Mouse (Mus musculus): ENCODE data around the gene Miga1. TPM values are rescaled to one million over a fixed set of nuclear protein-coding genes. Genes with fewer than 3 reads are reported as not detected.

Miga1 gene
- polyA plus RNA-seq, 1 experiment, result 15.4 TPM

DNA sequence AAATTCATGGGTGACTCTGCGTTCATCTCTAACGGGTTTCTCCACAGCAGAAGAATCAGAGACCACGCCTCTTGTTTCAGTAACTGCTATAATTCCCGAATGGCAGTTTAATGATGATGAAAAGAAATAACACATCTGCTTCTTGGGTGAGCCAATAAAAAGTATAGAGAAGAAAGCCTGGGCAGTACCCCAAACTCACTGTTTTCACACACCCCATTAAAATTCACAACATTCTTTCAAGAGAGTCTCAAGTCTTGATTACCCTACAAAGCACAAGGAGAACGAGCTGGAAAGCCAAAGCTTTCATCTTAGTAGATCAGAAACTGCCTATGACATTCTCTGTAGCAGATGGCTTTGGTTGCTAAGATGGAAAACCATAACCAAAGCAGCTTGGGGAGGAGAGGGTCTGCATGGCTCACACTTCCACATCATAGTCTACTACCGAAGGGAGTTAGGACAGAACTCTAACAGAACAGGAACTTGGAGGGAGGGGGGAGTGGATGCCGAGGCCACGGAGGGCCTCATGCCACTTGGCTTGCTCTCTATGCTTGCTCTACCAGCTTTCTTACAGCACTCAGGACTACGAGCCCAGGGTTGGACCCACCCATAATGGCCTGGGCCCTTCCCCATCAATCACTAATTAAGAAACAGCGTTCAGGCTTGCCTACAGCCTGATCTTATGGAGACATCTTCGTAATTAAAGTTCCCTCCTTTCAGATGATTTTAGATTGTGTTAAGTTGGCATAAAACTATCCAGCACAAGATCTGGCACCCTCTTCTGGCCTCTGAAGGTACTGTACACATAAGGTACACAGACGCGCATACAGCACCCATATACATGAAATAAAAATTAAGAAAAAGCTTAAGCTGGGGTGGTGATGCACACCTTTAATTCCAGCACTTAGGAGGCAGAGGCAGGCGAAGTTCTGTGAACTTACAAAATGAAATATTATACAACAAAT lies 39.5 kb downstream of the Miga1 start:
- TF ChIP-seq CTCF (IDR thresholded peaks at IDR 0.05; ENCODE audit: borderline replicate concordance, control insufficient read depth, extremely low read depth, insufficient read depth, low read length, poor library complexity) (no peak), POLR2A (IDR thresholded peaks at IDR 0.05; ENCODE audit: control insufficient read depth, extremely low read depth, insufficient read depth, low read length, poor library complexity) (no peak)
- Histone ChIP-seq H3K27ac (ENCODE audit: control insufficient read depth, insufficient read depth, low read length) (no peak overlapping the region), H3K4me3 (ENCODE audit: control insufficient read depth, insufficient read depth, low read length) (no peak overlapping the region), H3K36me3 (ENCODE audit: control insufficient read depth, insufficient read depth, low read length) (peaks cover 5% of the 10 kb centered on the region), H3K27me3 (ENCODE audit: control insufficient read depth, insufficient read depth, low read length) (no peaks in the 10 kb centered on the region), H3K4me1 (replicated peaks; ENCODE audit: control insufficient read depth, insufficient read depth, low read length) (no peaks in the 10 kb centered on the region; the same call in 1 of the 2 replicates)
- peak; percentile 9 for DNase-seq
- 96% methylated on average over 14 of the region's 14 CpGs for WGBS

DNA sequence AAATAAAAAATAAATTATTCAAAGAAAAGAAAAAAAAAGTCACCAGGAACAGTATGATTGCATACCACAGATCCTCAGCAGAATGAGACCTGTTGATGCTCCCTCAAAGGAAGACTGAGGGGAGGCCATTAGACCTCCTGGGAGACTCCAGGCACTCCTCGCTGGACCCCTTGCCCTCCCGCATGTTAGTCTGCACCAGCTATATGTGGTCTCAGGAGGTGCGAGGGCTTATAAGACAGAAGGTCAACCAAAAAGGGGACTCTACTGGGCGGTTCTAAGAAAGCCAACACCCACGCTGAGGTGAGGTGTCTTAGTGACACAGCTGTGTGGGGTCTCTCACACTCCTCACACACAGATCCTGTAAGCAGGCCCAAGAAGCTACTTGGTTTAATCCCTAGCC lies 44.3 kb downstream of the Miga1 start:
- 97% methylated on average over 5 of the region's 5 CpGs for WGBS
- no peak overlapping the region for H3K27ac ChIP-seq (ENCODE audit: control insufficient read depth, insufficient read depth, low read length)
- H3K36me3 ChIP-seq (ENCODE audit: control insufficient read depth, insufficient read depth, low read length), result peaks cover 5% of the 10 kb centered on the region
- H3K4me1 ChIP-seq (replicated peaks; ENCODE audit: control insufficient read depth, insufficient read depth, low read length), result no peaks in the 10 kb centered on the region
- TF ChIP-seq POLR2A (IDR thresholded peaks at IDR 0.05; ENCODE audit: control insufficient read depth, extremely low read depth, insufficient read depth, low read length, poor library complexity) (no peak), CTCF (IDR thresholded peaks at IDR 0.05; ENCODE audit: borderline replicate concordance, control insufficient read depth, extremely low read depth, insufficient read depth, low read length, poor library complexity) (no peak)
- H3K27me3 ChIP-seq (ENCODE audit: control insufficient read depth, insufficient read depth, low read length), result no peaks in the 10 kb centered on the region
- DNase-seq, result no peak
- no peak overlapping the region for H3K4me3 ChIP-seq (ENCODE audit: control insufficient read depth, insufficient read depth, low read length)

DNA sequence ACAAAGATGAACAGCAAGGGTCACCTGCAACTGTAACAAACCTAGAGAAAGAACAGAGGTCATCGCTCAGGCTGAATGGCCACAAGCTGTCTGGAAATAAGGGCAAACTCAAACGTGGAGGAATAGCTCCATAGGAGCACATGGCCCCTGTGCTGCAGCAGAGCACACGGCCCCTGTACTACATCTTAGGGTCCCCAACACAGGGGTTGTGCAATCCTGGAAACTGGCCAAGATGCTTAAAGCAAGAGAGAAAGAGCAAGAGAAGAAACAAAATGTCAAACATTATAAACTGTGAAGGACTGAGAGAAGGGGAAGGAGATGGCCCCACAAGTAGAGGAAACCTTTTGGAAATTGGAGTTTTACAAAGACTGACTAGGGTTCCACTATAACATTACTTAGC lies 45.8 kb downstream of the Miga1 start:
- no peak for DNase-seq
- Histone ChIP-seq H3K4me1 (replicated peaks; ENCODE audit: control insufficient read depth, insufficient read depth, low read length) (no peaks in the 10 kb centered on the region), H3K27ac (ENCODE audit: control insufficient read depth, insufficient read depth, low read length) (no peak overlapping the region), H3K4me3 (ENCODE audit: control insufficient read depth, insufficient read depth, low read length) (no peak overlapping the region), H3K36me3 (ENCODE audit: control insufficient read depth, insufficient read depth, low read length) (peaks cover 5% of the 10 kb centered on the region), H3K27me3 (ENCODE audit: control insufficient read depth, insufficient read depth, low read length) (no peaks in the 10 kb centered on the region)
- whole genome bisulfite sequencing, result 91% methylated on average over 3 of the region's 3 CpGs
- TF ChIP-seq CTCF (IDR thresholded peaks at IDR 0.05; ENCODE audit: borderline replicate concordance, control insufficient read depth, extremely low read depth, insufficient read depth, low read length, poor library complexity), result no peak
- TF ChIP-seq POLR2A (IDR thresholded peaks at IDR 0.05; ENCODE audit: control insufficient read depth, extremely low read depth, insufficient read depth, low read length, poor library complexity), result no peak

DNA sequence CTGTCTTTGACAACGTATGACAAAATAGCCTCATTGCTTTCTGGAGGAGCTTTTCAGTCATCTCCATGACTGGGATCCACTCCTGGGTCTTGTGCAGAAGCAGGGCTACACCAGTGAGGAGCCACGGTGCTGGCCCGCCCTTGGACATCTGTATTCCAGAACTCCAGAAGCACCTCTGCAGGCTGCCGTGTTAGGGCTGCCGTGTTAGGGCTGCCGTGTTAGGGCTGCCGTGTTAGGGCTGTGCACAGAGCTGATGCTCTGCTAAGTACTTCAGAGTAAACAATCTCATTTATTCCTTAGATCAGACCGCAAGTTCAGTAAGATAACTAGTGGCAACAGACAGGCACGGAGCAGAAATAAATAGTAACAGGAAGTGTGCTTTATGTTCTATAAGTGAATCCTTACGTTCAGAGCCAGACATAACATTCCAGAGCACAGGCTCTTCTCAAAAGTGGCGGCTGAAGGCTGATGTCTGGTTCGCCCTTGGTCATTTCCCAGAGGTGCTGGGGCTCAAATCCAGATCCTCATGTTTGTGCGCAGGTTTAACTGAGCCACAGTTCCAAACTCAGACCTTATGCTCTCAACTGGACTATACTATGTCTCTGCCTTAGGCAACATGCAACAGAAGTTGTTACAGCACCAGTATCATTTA lies 46.6 kb downstream of the Miga1 start:
- Histone ChIP-seq H3K36me3 (ENCODE audit: control insufficient read depth, insufficient read depth, low read length) (peaks cover 5% of the 10 kb centered on the region), H3K4me1 (replicated peaks; ENCODE audit: control insufficient read depth, insufficient read depth, low read length) (no peaks in the 10 kb centered on the region), H3K4me3 (ENCODE audit: control insufficient read depth, insufficient read depth, low read length) (no peak overlapping the region), H3K27me3 (ENCODE audit: control insufficient read depth, insufficient read depth, low read length) (no peaks in the 10 kb centered on the region), H3K27ac (ENCODE audit: control insufficient read depth, insufficient read depth, low read length) (no peak overlapping the region)
- no peak for TF ChIP-seq CTCF (IDR thresholded peaks at IDR 0.05; ENCODE audit: borderline replicate concordance, control insufficient read depth, extremely low read depth, insufficient read depth, low read length, poor library complexity)
- no peak for TF ChIP-seq POLR2A (IDR thresholded peaks at IDR 0.05; ENCODE audit: control insufficient read depth, extremely low read depth, insufficient read depth, low read length, poor library complexity)
- WGBS, result 96% methylated on average over 13 of the region's 13 CpGs
- no peak for DNase-seq

DNA sequence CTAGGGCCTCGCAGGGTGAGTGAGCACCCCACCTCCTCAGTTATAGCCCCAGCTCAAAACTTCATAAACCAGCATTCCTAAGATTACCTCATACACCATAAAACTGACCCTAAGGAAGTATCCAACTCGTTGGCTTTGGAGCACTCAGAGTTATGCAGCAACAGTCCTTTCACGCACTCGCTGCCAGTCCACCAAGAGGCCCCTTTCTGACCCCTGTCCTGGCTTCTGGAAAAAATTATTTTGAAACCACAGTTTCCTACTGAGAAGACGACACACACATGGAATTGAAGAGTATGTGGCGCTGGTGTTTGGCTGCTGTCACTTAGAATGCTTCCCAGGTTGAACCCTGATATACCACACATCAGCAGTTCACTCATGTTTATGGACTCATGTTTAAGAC lies 48.3 kb downstream of the Miga1 start:
- Histone ChIP-seq H3K27me3 (ENCODE audit: control insufficient read depth, insufficient read depth, low read length) (no peaks in the 10 kb centered on the region), H3K4me1 (replicated peaks; ENCODE audit: control insufficient read depth, insufficient read depth, low read length) (no peaks in the 10 kb centered on the region), H3K36me3 (ENCODE audit: control insufficient read depth, insufficient read depth, low read length) (peaks cover 5% of the 10 kb centered on the region), H3K4me3 (ENCODE audit: control insufficient read depth, insufficient read depth, low read length) (no peak overlapping the region), H3K27ac (ENCODE audit: control insufficient read depth, insufficient read depth, low read length) (no peak overlapping the region)
- WGBS, result 91% methylated on average over 6 of the region's 6 CpGs
- TF ChIP-seq CTCF (IDR thresholded peaks at IDR 0.05; ENCODE audit: borderline replicate concordance, control insufficient read depth, extremely low read depth, insufficient read depth, low read length, poor library complexity) (no peak), POLR2A (IDR thresholded peaks at IDR 0.05; ENCODE audit: control insufficient read depth, extremely low read depth, insufficient read depth, low read length, poor library complexity) (no peak)
- DNase-seq, result no peak

DNA sequence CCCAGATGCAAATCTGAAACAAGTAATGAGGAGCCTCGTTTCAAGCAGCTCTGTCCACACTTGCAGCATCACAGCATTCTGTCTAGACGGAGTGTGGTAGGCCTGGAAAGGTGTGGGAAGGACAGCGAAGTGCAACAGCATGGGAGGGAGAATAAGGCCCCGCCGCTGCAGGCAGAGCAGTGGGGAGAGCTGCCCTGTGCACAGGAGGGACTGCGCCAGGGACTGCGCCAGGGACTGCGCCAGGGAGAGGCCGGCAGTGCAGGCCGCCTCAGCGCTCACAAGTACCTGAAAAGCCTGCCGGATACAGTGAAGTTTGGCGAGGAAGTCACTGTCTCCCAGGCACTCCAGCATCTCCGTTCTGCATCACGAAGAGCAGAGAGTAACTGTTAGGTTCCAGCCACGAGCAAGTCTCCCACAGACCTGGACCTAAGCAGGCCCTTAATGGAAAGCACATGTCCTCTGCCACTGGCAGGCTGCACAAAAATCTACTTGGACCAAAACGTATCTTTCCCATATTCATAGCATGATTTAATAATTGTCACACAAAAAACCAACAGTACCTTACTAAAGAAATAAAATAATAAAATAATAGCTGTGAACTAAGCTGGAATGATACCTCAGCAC lies 49.9 kb downstream of the Miga1 start:
- TF ChIP-seq POLR2A (IDR thresholded peaks at IDR 0.05; ENCODE audit: control insufficient read depth, extremely low read depth, insufficient read depth, low read length, poor library complexity) (no peak), CTCF (IDR thresholded peaks at IDR 0.05; ENCODE audit: borderline replicate concordance, control insufficient read depth, extremely low read depth, insufficient read depth, low read length, poor library complexity) (no peak)

More for the DNA sequence above, 49.9 kb downstream of the Miga1 start:
- 97% methylated on average over 17 of the region's 17 CpGs for WGBS
- no peak overlapping the region for H3K27ac ChIP-seq (ENCODE audit: control insufficient read depth, insufficient read depth, low read length)
- H3K36me3 ChIP-seq (ENCODE audit: control insufficient read depth, insufficient read depth, low read length), result no peaks in the 10 kb centered on the region
- no peak overlapping the region for H3K4me3 ChIP-seq (ENCODE audit: control insufficient read depth, insufficient read depth, low read length)
- no peak for DNase-seq
- H3K27me3 ChIP-seq (ENCODE audit: control insufficient read depth, insufficient read depth, low read length), result no peaks in the 10 kb centered on the region
- no peaks in the 10 kb centered on the region for H3K4me1 ChIP-seq (replicated peaks; ENCODE audit: control insufficient read depth, insufficient read depth, low read length)

Measured in thymus, adult 2 months (tissue).